Mouse (Mus musculus): ENCODE measurements at regions not wholly inside any gene's neighbourhood (a gene's known extent, or its start where the extent isn't known, plus 50 kb on each side); places are given as distances from the start of the nearest gene placed in this dataset.
A peak's percentile ranks its signal among the peaks of the same experiment; 100 is the strongest.

GRCm38 (mm10) chr9:61095069-61095775, 276.9 kb upstream of the Tle3 start:
- ATAC-seq (ENCODE audit: low FRiP score), result no peak
- no peak overlapping the region for H3K4me2 ChIP-seq
- H3K27ac ChIP-seq (replicated peaks), result no peak overlapping the region
- H3K27me3 ChIP-seq (replicated peaks), result 0 out of 2 replicates have a peak, but pooled peaks cover 10% of the 10 kb centered on the region
- no peak overlapping the region for H3K9ac ChIP-seq (replicated peaks)
- no peak overlapping the region for H3K4me3 ChIP-seq (replicated peaks)
- WGBS, result 72% methylated on average over 2 of the region's 2 CpGs
- no peaks in the 10 kb centered on the region for H3K9me3 ChIP-seq (replicated peaks)
- H3K36me3 ChIP-seq, result no peaks in the 10 kb centered on the region
- H3K4me1 ChIP-seq, result peaks cover 16% of the 10 kb centered on the region

- 37% methylated on average over 7 of the region's 7 CpGs for WGBS
- Histone ChIP-seq H3K4me2 (no peak overlapping the region), H3K27me3 (replicated peaks) (0 out of 2 replicates have a peak, but pooled peaks cover 12% of the 10 kb centered on the region), H3K9me3 (replicated peaks) (no peaks in the 10 kb centered on the region), H3K9ac (replicated peaks) (no peak overlapping the region), H3K4me3 (replicated peaks) (no peak overlapping the region), H3K27ac (replicated peaks) (0 out of 2 replicates have a peak overlapping the region, but pooled peaks have one; percentile 23), H3K4me1 (peaks cover 15% of the 10 kb centered on the region), H3K36me3 (no peaks in the 10 kb centered on the region)
- ATAC-seq (ENCODE audit: low FRiP score), result no peak
Observed at GRCm38 (mm10) chr9:61101741-61102450, 270.3 kb upstream of the Tle3 start.

GRCm38 (mm10) chr9:61102451-61103358, 269.5 kb upstream of the Tle3 start:
- Histone ChIP-seq H3K27ac (replicated peaks) (0 out of 2 replicates have a peak overlapping the region, but pooled peaks have one; percentile 23), H3K9ac (replicated peaks) (no peak overlapping the region), H3K9me3 (replicated peaks) (no peaks in the 10 kb centered on the region), H3K4me3 (replicated peaks) (no peak overlapping the region), H3K4me1 (peaks cover 15% of the 10 kb centered on the region), H3K4me2 (peak overlapping the region; percentile 21; the same call in 1 of the 2 replicates), H3K27me3 (replicated peaks) (0 out of 2 replicates have a peak, but pooled peaks cover 8% of the 10 kb centered on the region), H3K36me3 (no peaks in the 10 kb centered on the region)
- ATAC-seq (ENCODE audit: low FRiP score), result no peak
- 21% methylated on average over 24 of the region's 24 CpGs for WGBS

GRCm38 (mm10) chr9:61105550-61106280, 266.5 kb upstream of the Tle3 start:
- H3K4me1 ChIP-seq, result peaks cover 15% of the 10 kb centered on the region
- no peak overlapping the region for H3K27ac ChIP-seq (replicated peaks)
- no peak overlapping the region for H3K4me2 ChIP-seq
- 0 out of 2 replicates have a peak, but pooled peaks cover 10% of the 10 kb centered on the region for H3K27me3 ChIP-seq (replicated peaks)
- no peak overlapping the region for H3K4me3 ChIP-seq (replicated peaks)
- no peak for ATAC-seq (ENCODE audit: low FRiP score)
- no peaks in the 10 kb centered on the region for H3K9me3 ChIP-seq (replicated peaks)
- WGBS, result 87% methylated on average over 15 of the region's 15 CpGs
- H3K36me3 ChIP-seq, result no peaks in the 10 kb centered on the region
- H3K9ac ChIP-seq (replicated peaks), result no peak overlapping the region

- H3K36me3 ChIP-seq, result no peaks in the 10 kb centered on the region
- H3K27me3 ChIP-seq (replicated peaks), result peaks cover 8% of the 10 kb centered on the region; the same call in 1 of the 2 replicates
- ATAC-seq (ENCODE audit: low FRiP score), result no peak
- no peak overlapping the region for H3K27ac ChIP-seq (replicated peaks)
- peaks cover 23% of the 10 kb centered on the region for H3K4me1 ChIP-seq
- no peaks in the 10 kb centered on the region for H3K9me3 ChIP-seq (replicated peaks)
- WGBS, result 92% methylated on average over 5 of the region's 5 CpGs
- no peak overlapping the region for H3K4me2 ChIP-seq
- H3K4me3 ChIP-seq (replicated peaks), result no peak overlapping the region
- no peak overlapping the region for H3K9ac ChIP-seq (replicated peaks)
Observed at GRCm38 (mm10) chr9:61109519-61110285, 262.5 kb upstream of the Tle3 start.

- Histone ChIP-seq H3K9ac (replicated peaks) (no peak overlapping the region), H3K9me3 (replicated peaks) (no peaks in the 10 kb centered on the region), H3K36me3 (no peaks in the 10 kb centered on the region), H3K4me3 (replicated peaks) (no peak overlapping the region), H3K4me1 (peaks cover 28% of the 10 kb centered on the region), H3K4me2 (peak overlapping the region; percentile 40), H3K27ac (replicated peaks) (0 out of 2 replicates have a peak overlapping the region, but pooled peaks have one; percentile 23), H3K27me3 (replicated peaks) (peaks cover 8% of the 10 kb centered on the region; the same call in 1 of the 2 replicates)
- ATAC-seq (ENCODE audit: low FRiP score), result peak; percentile 26; the same call in 1 of the 2 replicates
- WGBS, result 14% methylated on average over 7 of the region's 7 CpGs
Observed at GRCm38 (mm10) chr9:61111206-61111605, 261.0 kb upstream of the Tle3 start.

GRCm38 (mm10) chr9:61111733-61112415, 260.3 kb upstream of the Tle3 start:
- Histone ChIP-seq H3K27me3 (replicated peaks) (peaks cover 8% of the 10 kb centered on the region; the same call in 1 of the 2 replicates), H3K36me3 (no peaks in the 10 kb centered on the region), H3K4me1 (peaks cover 30% of the 10 kb centered on the region), H3K27ac (replicated peaks) (peak overlapping the region; percentile 23; the same call in 1 of the 2 replicates), H3K4me3 (replicated peaks) (no peak overlapping the region), H3K9me3 (replicated peaks) (no peaks in the 10 kb centered on the region), H3K4me2 (peak overlapping the region; percentile 40), H3K9ac (replicated peaks) (no peak overlapping the region)
- peak; percentile 70 for ATAC-seq (ENCODE audit: low FRiP score)
- WGBS, result 19% methylated on average over 19 of the region's 19 CpGs

GRCm38 (mm10) chr9:61119252-61119651, 252.9 kb upstream of the Tle3 start:
- Histone ChIP-seq H3K4me2 (no peak overlapping the region), H3K9ac (replicated peaks) (no peak overlapping the region), H3K9me3 (replicated peaks) (no peaks in the 10 kb centered on the region), H3K4me3 (replicated peaks) (no peak overlapping the region), H3K36me3 (no peaks in the 10 kb centered on the region), H3K27ac (replicated peaks) (no peak overlapping the region), H3K27me3 (replicated peaks) (peaks cover 6% of the 10 kb centered on the region; the same call in 1 of the 2 replicates), H3K4me1 (peaks cover 21% of the 10 kb centered on the region)
- 80% methylated on average over 3 of the region's 3 CpGs for WGBS
- ATAC-seq (ENCODE audit: low FRiP score), result no peak

- no peak overlapping the region for H3K9ac ChIP-seq (replicated peaks)
Observed at GRCm38 (mm10) chr9:61120531-61120930, 251.6 kb upstream of the Tle3 start.

GRCm38 (mm10) chr9:61120931-61121391, 251.2 kb upstream of the Tle3 start:
- ATAC-seq (ENCODE audit: low FRiP score), result no peak
- Histone ChIP-seq H3K27me3 (replicated peaks) (peaks cover 9% of the 10 kb centered on the region; the same call in 1 of the 2 replicates), H3K9ac (replicated peaks) (no peak overlapping the region), H3K27ac (replicated peaks) (no peak overlapping the region), H3K4me2 (no peak overlapping the region), H3K36me3 (no peaks in the 10 kb centered on the region), H3K9me3 (replicated peaks) (no peaks in the 10 kb centered on the region), H3K4me3 (replicated peaks) (no peak overlapping the region), H3K4me1 (peaks cover 24% of the 10 kb centered on the region)
- 26% methylated on average over 10 of the region's 10 CpGs for WGBS

More at GRCm38 (mm10) chr9:61120531-61120930, 251.6 kb upstream of the Tle3 start:
- Histone ChIP-seq H3K4me2 (no peak overlapping the region), H3K4me1 (peaks cover 23% of the 10 kb centered on the region), H3K27ac (replicated peaks) (no peak overlapping the region), H3K9me3 (replicated peaks) (no peaks in the 10 kb centered on the region), H3K27me3 (replicated peaks) (peaks cover 9% of the 10 kb centered on the region; the same call in 1 of the 2 replicates), H3K4me3 (replicated peaks) (no peak overlapping the region), H3K36me3 (no peaks in the 10 kb centered on the region)
- 73% methylated on average over 3 of the region's 3 CpGs for WGBS
- no peak for ATAC-seq (ENCODE audit: low FRiP score)
